Mouse (Mus musculus) neural tube, embryonic 15.5 days (tissue): ENCODE data around the gene Orm3. TPM values are rescaled to one million over a fixed set of nuclear protein-coding genes. Genes with fewer than 3 reads are reported as not detected.

Experiments
- ATAC-seq: fragments of 200-750 bp; cut with Nextera tagmentation; 2 replicates; pipeline ENCODE4 v1.8.0; 2017; ENCODE audit warnings: mild to moderate bottlenecking, moderate TSS enrichment, moderate library complexity; ENCODE audit not compliant: low FRiP score
- H3K27ac ChIP-seq: fragments of 300-500 bp; sonication (generic); replicated peaks from 2 replicates; pipeline ENCODE4 v1.5.1; 2015; ENCODE audit warnings: mild to moderate bottlenecking, inconsistent platforms
- H3K27me3 ChIP-seq: fragments of 300-500 bp; sonication (generic); replicated peaks from 2 replicates; pipeline ENCODE4 v1.6.1; 2015; ENCODE audit warnings: inconsistent platforms
- H3K36me3 ChIP-seq: fragments of 300-500 bp; sonication (generic); 2 replicates; pipeline ENCODE4 v1.6.1; 2015; ENCODE audit warnings: inconsistent platforms
- H3K4me1 ChIP-seq: fragments of 300-500 bp; sonication (generic); 2 replicates; pipeline ENCODE4 v1.6.1; 2015; ENCODE audit warnings: inconsistent platforms
- H3K4me2 ChIP-seq: fragments of 300-500 bp; sonication (generic); 2 replicates; pipeline ENCODE4 v1.6.1; 2015; ENCODE audit warnings: inconsistent platforms, mild to moderate bottlenecking, moderate library complexity
- H3K4me3 ChIP-seq: fragments of 300-500 bp; sonication (generic); replicated peaks from 2 replicates; pipeline ENCODE4 v1.5.1; 2015; ENCODE audit warnings: mild to moderate bottlenecking, inconsistent platforms
- H3K9ac ChIP-seq: fragments of 300-500 bp; sonication (generic); replicated peaks from 2 replicates; pipeline ENCODE4 v1.6.1; 2015; ENCODE audit warnings: mild to moderate bottlenecking, inconsistent platforms
- H3K9me3 ChIP-seq: fragments of 300-500 bp; sonication (generic); replicated peaks from 2 replicates; pipeline ENCODE4 v1.6.1; 2016; ENCODE audit warnings: inconsistent platforms
- WGBS: fragments of 180-500 bp; shearing (Covaris S2); methylation state at CpG from one replicate; pipeline ENCODE4 v1.1.7; 2015; ENCODE audit warnings: mixed read lengths; 5-methylcytosine and 5-hydroxymethylcytosine counted together
- polyA plus RNA-seq: library from polyadenylated mRNA; unstranded; fragments of >200 nt; fragmentation: Nextera tagmentation; extraction: Ambion mirVana; gene quantifications from 2 replicates; pipeline ENCODE4 v1.2.1, GENCODE M21; 2015

Orm3 gene
- polyA plus RNA-seq, 1 experiment from 2014 or later, result not detected

- H3K9me3 ChIP-seq, result no peaks in the 10 kb centered on the region
- no peak overlapping the region for H3K4me3 ChIP-seq
- WGBS, result 40% methylated on average over 11 of the region's 11 CpGs
- peaks cover 19% of the 10 kb centered on the region for H3K4me1 ChIP-seq
- no peaks in the 10 kb centered on the region for H3K27me3 ChIP-seq
- no peak overlapping the region for H3K27ac ChIP-seq
- ATAC-seq, result peak; percentile 56; the same call in 1 of the 2 replicates
- H3K36me3 ChIP-seq, result no peaks in the 10 kb centered on the region; the same call in 1 of the 2 replicates
- H3K9ac ChIP-seq, result no peak overlapping the region
- H3K4me2 ChIP-seq, result no peak overlapping the region
Observed at GRCm38 (mm10) chr4:63389887-63390528, 34.0 kb downstream of the Orm3 start.

- Histone ChIP-seq H3K4me3 (no peak overlapping the region), H3K27ac (no peak overlapping the region), H3K4me2 (no peak overlapping the region), H3K4me1 (peaks cover 19% of the 10 kb centered on the region), H3K9ac (no peak overlapping the region), H3K9me3 (no peaks in the 10 kb centered on the region), H3K36me3 (peaks cover 2% of the 10 kb centered on the region), H3K27me3 (no peaks in the 10 kb centered on the region)
- WGBS, result 93% methylated on average over 6 of the region's 6 CpGs
- no peak for ATAC-seq
Observed at GRCm38 (mm10) chr4:63391322-63391721, 35.4 kb downstream of the Orm3 start.

- H3K36me3 ChIP-seq, result peaks cover 2% of the 10 kb centered on the region
- no peak overlapping the region for H3K4me2 ChIP-seq
- 88% methylated on average over 10 of the region's 10 CpGs for WGBS
Observed at GRCm38 (mm10) chr4:63397981-63398537, 42.1 kb downstream of the Orm3 start.

GRCm38 (mm10) chr4:63398854-63399609 lies 43.1 kb downstream of the Orm3 start:
- Histone ChIP-seq H3K27ac (no peak overlapping the region), H3K4me2 (no peak overlapping the region), H3K4me1 (peaks cover 22% of the 10 kb centered on the region), H3K9me3 (no peaks in the 10 kb centered on the region), H3K4me3 (no peak overlapping the region), H3K36me3 (peaks cover 2% of the 10 kb centered on the region), H3K27me3 (no peaks in the 10 kb centered on the region), H3K9ac (no peak overlapping the region)
- ATAC-seq, result no peak
- 65% methylated on average over 11 of the region's 11 CpGs for WGBS

More at GRCm38 (mm10) chr4:63397981-63398537, 42.1 kb downstream of the Orm3 start:
- H3K4me3 ChIP-seq, result no peak overlapping the region
- H3K27me3 ChIP-seq, result no peaks in the 10 kb centered on the region
- no peak overlapping the region for H3K9ac ChIP-seq
- H3K4me1 ChIP-seq, result peaks cover 13% of the 10 kb centered on the region
- no peak for ATAC-seq
- H3K27ac ChIP-seq, result no peak overlapping the region
- H3K9me3 ChIP-seq, result no peaks in the 10 kb centered on the region

- Histone ChIP-seq H3K4me3 (no peak overlapping the region), H3K27me3 (no peaks in the 10 kb centered on the region), H3K36me3 (peaks cover 2% of the 10 kb centered on the region), H3K4me2 (no peak overlapping the region), H3K27ac (no peak overlapping the region), H3K9me3 (no peaks in the 10 kb centered on the region), H3K4me1 (peaks cover 29% of the 10 kb centered on the region), H3K9ac (no peak overlapping the region)
- 61% methylated on average over 7 of the region's 8 CpGs for WGBS
- no peak for ATAC-seq
Observed at GRCm38 (mm10) chr4:63399691-63400270, 43.8 kb downstream of the Orm3 start.

- Histone ChIP-seq H3K27me3 (no peaks in the 10 kb centered on the region), H3K4me2 (no peak overlapping the region), H3K9ac (no peak overlapping the region), H3K27ac (no peak overlapping the region), H3K4me3 (no peak overlapping the region), H3K36me3 (no peaks in the 10 kb centered on the region), H3K9me3 (no peaks in the 10 kb centered on the region), H3K4me1 (peaks cover 36% of the 10 kb centered on the region)
- WGBS, result 92% methylated on average over 18 of the region's 18 CpGs
- ATAC-seq, result no peak
Observed at GRCm38 (mm10) chr4:63400541-63401306, 44.8 kb downstream of the Orm3 start.

GRCm38 (mm10) chr4:63401620-63402019 lies 45.7 kb downstream of the Orm3 start:
- Histone ChIP-seq H3K4me3 (no peak overlapping the region), H3K4me2 (no peak overlapping the region), H3K36me3 (no peaks in the 10 kb centered on the region), H3K4me1 (peaks cover 36% of the 10 kb centered on the region), H3K27ac (no peak overlapping the region), H3K9me3 (no peaks in the 10 kb centered on the region), H3K9ac (no peak overlapping the region), H3K27me3 (no peaks in the 10 kb centered on the region)
- no peak for ATAC-seq
- WGBS, result 84% methylated on average over 6 of the region's 6 CpGs

GRCm38 (mm10) chr4:63402056-63402455 lies 46.1 kb downstream of the Orm3 start:
- no peaks in the 10 kb centered on the region for H3K9me3 ChIP-seq
- over 99% methylated on average over 10 of the region's 10 CpGs for WGBS
- no peak overlapping the region for H3K27ac ChIP-seq
- H3K4me2 ChIP-seq, result 0 out of 2 replicates have a peak overlapping the region, but pooled peaks have one; percentile 35
- H3K9ac ChIP-seq, result no peak overlapping the region
- no peaks in the 10 kb centered on the region for H3K27me3 ChIP-seq
- H3K36me3 ChIP-seq, result no peaks in the 10 kb centered on the region
- H3K4me1 ChIP-seq, result peaks cover 36% of the 10 kb centered on the region
- H3K4me3 ChIP-seq, result no peak overlapping the region
- no peak for ATAC-seq

- H3K9ac ChIP-seq, result no peak overlapping the region
- no peaks in the 10 kb centered on the region for H3K36me3 ChIP-seq
- peak overlapping the region; percentile 69 for H3K27ac ChIP-seq
- peaks cover 36% of the 10 kb centered on the region for H3K4me1 ChIP-seq
- peak overlapping the region; percentile 35 for H3K4me2 ChIP-seq
- WGBS, result 74% methylated on average over 6 of the region's 6 CpGs
- no peaks in the 10 kb centered on the region for H3K27me3 ChIP-seq
- H3K4me3 ChIP-seq, result peak overlapping the region; percentile 17; the same call in 1 of the 2 replicates
- no peaks in the 10 kb centered on the region for H3K9me3 ChIP-seq
- ATAC-seq, result no peak
Observed at GRCm38 (mm10) chr4:63402558-63402957, 46.6 kb downstream of the Orm3 start.

GRCm38 (mm10) chr4:63403040-63403959 lies 47.3 kb downstream of the Orm3 start, which contains the start of gene Akna:
Akna (minus strand) TSS chr4:63403354.
- 25% methylated on average over 17 of the region's 17 CpGs for WGBS
- peak; percentile 76 for ATAC-seq
- H3K36me3 ChIP-seq, result no peaks in the 10 kb centered on the region
- peak within 1 kb of the TSS; percentile 69 for H3K27ac ChIP-seq
- no peak within 1 kb of the TSS for H3K9ac ChIP-seq
- peak within 1 kb of the TSS; percentile 17; the same call in 1 of the 2 replicates for H3K4me3 ChIP-seq
- H3K4me2 ChIP-seq, result peak within 1 kb of the TSS; percentile 35
- H3K27me3 ChIP-seq, result no peaks in the 10 kb centered on the region
- H3K4me1 ChIP-seq, result peaks cover 42% of the 10 kb centered on the region
- H3K9me3 ChIP-seq, result no peaks in the 10 kb centered on the region
